Mouse (Mus musculus) CH12.LX (cell line): ENCODE data around the gene Plce1. TPM values are rescaled to one million over a fixed set of nuclear protein-coding genes. Genes with fewer than 3 reads are reported as not detected.

Source experiments
- DNase-seq: peaks from one replicate; pipeline ENCODE4 v3.0.0-alpha.2; 2013; ENCODE audit errors: extremely low read depth
- H3K27ac ChIP-seq: 2 replicates; pipeline ENCODE4 v1.5.1; 2012; ENCODE audit warnings: low read depth, mild to moderate bottlenecking, control low read depth, moderate library complexity; ENCODE audit not compliant: insufficient read depth
- H3K27me3 ChIP-seq: replicated peaks from 2 replicates; pipeline ENCODE3; 2012; ENCODE audit warnings: inconsistent platforms
- H3K36me3 ChIP-seq, 2 experiments: replicated peaks in 1 of 2; 2 replicates each; pipeline versions ENCODE3 to v1.6.1; 2012; ENCODE audit warnings: inconsistent platforms in 1 of 2, low read length in 1 of 2, mild to moderate bottlenecking in 1 of 2, mixed read lengths in 1 of 2, moderate library complexity in 1 of 2; ENCODE audit not compliant: control insufficient read depth in 1 of 2, insufficient read depth in 1 of 2
- H3K4me1 ChIP-seq, 2 experiments: 2 replicates each; pipeline ENCODE4 v1.6.1; 2012; ENCODE audit warnings: inconsistent platforms in 1 of 2, moderate library complexity in 1 of 2; ENCODE audit not compliant: insufficient read depth in 2 of 2, control insufficient read depth in 1 of 2
- H3K4me2 ChIP-seq: 2 replicates; pipeline ENCODE4 v1.6.1; 2012; ENCODE audit warnings: low read depth, mild to moderate bottlenecking, control low read depth; ENCODE audit not compliant: poor library complexity, insufficient read depth, severe bottlenecking
- H3K4me3 ChIP-seq, 3 experiments: fragments of 150-350 bp in 1 of 3; sonication (generic) in 1 of 3; replicated peaks in 1 of 3; 2 replicates each; pipeline versions ENCODE3 to v1.5.1; 2011 to 2012; ENCODE audit warnings: low read depth in 2 of 3, low read length in 2 of 3, mild to moderate bottlenecking in 2 of 3, moderate library complexity in 2 of 3, control low read depth in 1 of 3, improper control_type of control experiment in 1 of 3, inconsistent platforms in 1 of 3, mixed read lengths in 1 of 3; ENCODE audit not compliant: poor library complexity in 1 of 3
- H3K79me2 ChIP-seq: replicated peaks from 2 replicates; pipeline ENCODE4 v1.6.1; 2012; ENCODE audit warnings: mild to moderate bottlenecking, moderate library complexity; ENCODE audit not compliant: control insufficient read depth, poor library complexity, insufficient read depth, severe bottlenecking; ENCODE audit errors: extremely low read depth
- H3K9ac ChIP-seq: 2 replicates; pipeline ENCODE4 v1.6.1; 2012; ENCODE audit warnings: low read depth, mild to moderate bottlenecking, control low read depth, moderate library complexity; ENCODE audit not compliant: insufficient read depth
- H3K9me3 ChIP-seq: replicated peaks from 2 replicates; pipeline ENCODE3; 2012; ENCODE audit warnings: low read length, inconsistent platforms, mixed read lengths
- BHLHE40 ChIP-seq: IDR thresholded peaks from 2 replicates; pipeline ENCODE4 v1.6.1; 2011; ENCODE audit warnings: mild to moderate bottlenecking, low read depth, low read length, improper control_type of control experiment
- CTCF ChIP-seq, 2 experiments: IDR thresholded peaks in 1 of 2; conservative IDR thresholded peaks in 1 of 2; 2 replicates each; pipeline ENCODE4 v1.5.1; 2011 to 2012; ENCODE audit warnings: low read depth in 2 of 2, low read length in 2 of 2, improper control_type of control experiment in 1 of 2, inconsistent platforms in 1 of 2, mild to moderate bottlenecking in 1 of 2, moderate library complexity in 1 of 2
- E2F4 ChIP-seq: IDR thresholded peaks from 2 replicates; pipeline ENCODE4 v1.6.1; 2011; ENCODE audit warnings: low read depth, low read length, improper control_type of control experiment; ENCODE audit not compliant: insufficient replicate concordance
- ELF1 ChIP-seq: IDR thresholded peaks from 2 replicates; pipeline ENCODE4 v1.6.1; 2014; ENCODE audit warnings: low read depth, mild to moderate bottlenecking, inconsistent platforms, low read length, improper control_type of control experiment
- EP300 ChIP-seq: IDR thresholded peaks from 2 replicates; pipeline ENCODE4 v1.6.1; 2011; ENCODE audit warnings: low read length, improper control_type of control experiment
- ETS1 ChIP-seq: conservative IDR thresholded peaks from 2 replicates; pipeline ENCODE4 v1.6.1; 2012; ENCODE audit warnings: low read depth, mild to moderate bottlenecking, inconsistent platforms, low read length, improper control_type of control experiment, moderate library complexity
- HCFC1 ChIP-seq: IDR thresholded peaks from 2 replicates; pipeline ENCODE4 v1.6.1; 2012; ENCODE audit warnings: low read depth, mild to moderate bottlenecking, inconsistent platforms, low read length, improper control_type of control experiment
- IRF4 ChIP-seq: IDR thresholded peaks from 2 replicates; pipeline ENCODE4 v1.6.1; 2014; ENCODE audit warnings: low read depth, mild to moderate bottlenecking, inconsistent platforms, low read length, improper control_type of control experiment
- JUND ChIP-seq: conservative IDR thresholded peaks from 2 replicates; pipeline ENCODE4 v1.6.1; 2011; ENCODE audit warnings: low read depth, low read length, improper control_type of control experiment
- KAT2A ChIP-seq: IDR thresholded peaks from 2 replicates; pipeline ENCODE4 v1.6.1; 2012; ENCODE audit warnings: low read length, improper control_type of control experiment, inconsistent platforms; ENCODE audit not compliant: insufficient replicate concordance
- MAX ChIP-seq: IDR thresholded peaks from 2 replicates; pipeline ENCODE4 v1.6.1; 2011; ENCODE audit warnings: low read length, improper control_type of control experiment
- MAZ ChIP-seq: IDR thresholded peaks from 2 replicates; pipeline ENCODE4 v1.6.1; 2012; ENCODE audit warnings: low read depth, mild to moderate bottlenecking, inconsistent platforms, low read length, improper control_type of control experiment, moderate library complexity
- NELFE ChIP-seq: IDR thresholded peaks from 2 replicates; pipeline ENCODE4 v1.6.1; 2011; ENCODE audit warnings: low read depth, low read length, improper control_type of control experiment
- PAX5 ChIP-seq: IDR thresholded peaks from 2 replicates; pipeline ENCODE4 v1.6.1; 2012; ENCODE audit warnings: low read length, inconsistent platforms, mixed read lengths
- POLR2AphosphoS2 ChIP-seq: IDR thresholded peaks from 2 replicates; pipeline ENCODE4 v1.6.1; 2011; ENCODE audit warnings: low read depth, low read length, improper control_type of control experiment
- RAD21 ChIP-seq: IDR thresholded peaks from 2 replicates; pipeline ENCODE4 v1.6.1; 2011; ENCODE audit warnings: low read depth, mild to moderate bottlenecking, low read length, improper control_type of control experiment, moderate library complexity
- SIN3A ChIP-seq: IDR thresholded peaks from 2 replicates; pipeline ENCODE4 v1.6.1; 2012; ENCODE audit warnings: low read length, improper control_type of control experiment, inconsistent platforms
- USF1 ChIP-seq: IDR thresholded peaks from 2 replicates; pipeline ENCODE4 v1.6.1; 2014; ENCODE audit warnings: low read depth, mild to moderate bottlenecking, inconsistent platforms, low read length, improper control_type of control experiment
- ZKSCAN1 ChIP-seq: IDR thresholded peaks from 2 replicates; pipeline ENCODE4 v1.6.1; 2012; ENCODE audit warnings: low read depth, inconsistent platforms, low read length, improper control_type of control experiment, borderline replicate concordance
- dilution Hi-C: fragments of 300-500 bp; cut with MboI; formaldehyde crosslinking; loops from 2 replicates; pipeline ENCODE4 v1.14.3; 2020; ENCODE audit warnings: low sequenced_read_pairs; ENCODE audit not compliant: extremely low pct_unique_long_range_greater_than_20kb, extremely low pct_ligation_motif_present
- in situ Hi-C: fragments of 300-500 bp; cut with MboI; formaldehyde crosslinking; loops from 3 replicates; pipeline ENCODE4 v1.14.3; 2019; ENCODE audit warnings: low sequenced_read_pairs, low pct_ligation_motif_present, low pct_unique_long_range_greater_than_20kb, mixed read lengths
- polyA plus RNA-seq: library from polyadenylated mRNA; unstranded; fragments of >175 nt; gene quantifications from 2 replicates; pipeline ENCODE4 v1.2.1, GENCODE M21; 2012; ENCODE audit warnings: low read depth; ENCODE audit not compliant: insufficient read length
- total RNA-seq, 2 experiments: library from RNA; depleted of rRNA; stranded (reverse); fragments of 300-350 nt in 1 of 2; fragments of >200 nt in 1 of 2; gene quantifications; 2 replicates each; pipeline ENCODE4 v1.2.3; 2012 to 2014

Gene Plce1
- total and polyA plus RNA-seq, 3 experiments = under 0.01 to 0.13 (median 0.05) TPM

DNA sequence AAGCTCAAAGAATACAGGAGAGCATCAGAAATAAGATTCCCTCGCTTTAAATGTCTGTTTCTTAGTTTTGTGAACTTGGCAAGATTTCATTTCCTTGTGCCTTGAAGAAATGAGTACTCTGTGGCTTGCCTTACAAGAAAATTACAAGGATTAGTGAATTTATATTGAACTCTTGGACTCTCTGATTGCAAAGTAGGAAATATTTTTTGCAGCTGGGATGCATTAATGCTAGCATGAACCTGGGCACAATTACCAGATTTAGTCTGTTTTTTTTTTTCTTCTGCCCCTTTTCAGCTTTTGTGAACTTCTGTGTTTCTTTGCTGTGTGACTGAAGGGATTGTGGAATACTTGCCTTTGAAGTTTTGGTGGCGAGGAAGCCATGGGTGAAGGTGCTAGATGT, 72.6 kb downstream of the Plce1 start:
- dilution Hi-C loops = no loop called here
- DNase-seq = no peak

DNA sequence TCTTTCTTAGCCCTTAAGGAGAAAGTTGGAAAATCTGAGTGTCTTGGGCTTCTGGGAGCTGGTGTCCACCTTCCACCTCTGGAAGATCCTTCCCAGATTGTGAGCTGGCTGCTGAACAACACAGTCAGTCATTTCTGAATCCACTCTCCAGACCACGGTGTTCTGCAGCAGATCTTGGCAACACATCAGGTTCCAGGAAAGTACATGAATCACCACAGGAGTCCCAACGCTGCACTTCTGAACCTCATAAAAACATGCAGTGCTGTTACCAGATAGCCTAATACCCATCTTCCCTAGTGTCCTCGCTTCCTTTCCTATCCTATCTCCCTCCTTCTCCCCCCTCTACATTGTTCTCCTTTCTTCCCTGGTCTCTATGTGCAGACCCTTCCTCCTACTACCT, 74.5 kb downstream of the Plce1 start:
- H3K79me2 ChIP-seq = no peaks in the 10 kb centered on the region
- H3K4me1 ChIP-seq = no peaks in the 10 kb centered on the region
- in situ Hi-C loops = loop anchor here (25.0 kb wide), 1 partner anchor 207 kb away; no protein-coding TSS in a partner anchor
- no peak overlapping the region for H3K27ac ChIP-seq
- H3K4me3 ChIP-seq = no peak overlapping the region
- no peak overlapping the region for H3K4me2 ChIP-seq
- H3K9me3 ChIP-seq = no peaks in the 10 kb centered on the region
- no peaks in the 10 kb centered on the region for H3K36me3 ChIP-seq
- TF ChIP-seq BHLHE40 (no peak), MAX (no peak), POLR2AphosphoS2 (no peak), NELFE (no peak), KAT2A (no peak), JUND (no peak), CTCF (conservative IDR thresholded peaks at IDR 0.05 in 1 of 2, IDR thresholded peaks at IDR 0.05 in 1 of 2; ENCODE audit: low read depth in 2 of 2, low read length in 2 of 2) (no peak), ETS1 (no peak), MAZ (no peak), USF1 (no peak), IRF4 (no peak)
- TF ChIP-seq, all 38 proteins: peak for 0
- dilution Hi-C loops = no loop called here
- H3K27me3 ChIP-seq = no peaks in the 10 kb centered on the region
- no peak for DNase-seq
- H3K9ac ChIP-seq = no peak overlapping the region

More for the DNA sequence above, 72.6 kb downstream of the Plce1 start:
- TF ChIP-seq ELF1 (no peak), SIN3A (no peak), E2F4 (no peak), IRF4 (no peak), NELFE (no peak), ZKSCAN1 (no peak), KAT2A (no peak), EP300 (no peak), PAX5 (no peak), HCFC1 (no peak), ETS1 (no peak), BHLHE40 (no peak), RAD21 (no peak)
- H3K4me3 ChIP-seq = no peak overlapping the region
- H3K27ac ChIP-seq = no peak overlapping the region
- 0 out of 4 replicates have a peak, but pooled peaks cover 0 to 4% of the 10 kb centered on the region in 2 experiments for H3K4me1 ChIP-seq
- H3K36me3 ChIP-seq = no peaks in the 10 kb centered on the region
- no peaks in the 10 kb centered on the region for H3K27me3 ChIP-seq
- no peak overlapping the region for H3K9ac ChIP-seq
- H3K9me3 ChIP-seq = no peaks in the 10 kb centered on the region
- no peaks in the 10 kb centered on the region for H3K79me2 ChIP-seq
- no peak overlapping the region for H3K4me2 ChIP-seq
- in situ Hi-C loops = loop anchor here (25.0 kb wide), 1 partner anchor 209 kb away; no protein-coding TSS in a partner anchor
